Mouse (Mus musculus) NIH3T3 (cell line): ENCODE results near the gene Fat3.

ENCODE experiments used
- DNase-seq: peaks from one replicate; pipeline ENCODE4 v3.0.0-alpha.2; 2012; ENCODE audit warnings: low read depth

The Fat3 gene

DNA sequence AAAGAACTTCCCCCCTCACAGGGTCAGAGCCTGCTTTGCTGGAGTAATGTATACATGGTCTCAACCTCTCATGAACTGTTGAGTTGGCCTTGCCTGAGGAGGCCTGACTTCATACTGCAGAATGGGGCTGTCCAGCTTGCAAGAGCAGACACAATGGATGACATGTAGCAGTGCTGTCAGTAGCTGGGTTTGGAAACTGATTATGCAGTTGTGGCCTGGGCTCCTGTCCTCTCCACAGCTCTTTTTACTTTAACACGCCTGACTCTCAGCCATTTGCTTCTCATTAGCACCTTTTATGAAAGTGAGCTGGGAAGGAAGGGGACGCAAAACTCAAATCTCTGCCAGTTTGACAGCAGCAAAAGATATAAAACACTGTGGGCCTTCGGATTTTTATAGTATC, 356.4 kb downstream of the Fat3 start:
- no peak for DNase-seq

DNA sequence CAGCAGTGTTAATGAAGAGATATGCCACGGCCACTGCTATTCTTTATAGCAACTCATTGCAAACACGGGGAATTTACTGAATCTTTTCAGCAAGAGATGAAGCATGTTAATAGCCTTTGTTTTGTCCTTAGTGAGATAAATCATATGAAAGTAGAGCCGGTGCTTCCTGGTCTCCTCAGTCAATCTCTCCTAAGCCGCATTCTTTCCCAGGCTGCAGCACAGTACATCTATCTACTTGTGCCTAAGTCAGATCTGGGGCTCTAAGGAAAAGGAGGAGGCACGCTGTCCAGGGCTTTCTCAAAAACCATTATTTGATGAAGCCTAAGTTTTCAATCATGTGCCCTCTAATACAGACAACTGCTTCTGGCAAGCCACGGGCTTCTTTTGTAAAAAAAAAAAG, 361.8 kb downstream of the Fat3 start:
- DNase-seq = no peak

DNA sequence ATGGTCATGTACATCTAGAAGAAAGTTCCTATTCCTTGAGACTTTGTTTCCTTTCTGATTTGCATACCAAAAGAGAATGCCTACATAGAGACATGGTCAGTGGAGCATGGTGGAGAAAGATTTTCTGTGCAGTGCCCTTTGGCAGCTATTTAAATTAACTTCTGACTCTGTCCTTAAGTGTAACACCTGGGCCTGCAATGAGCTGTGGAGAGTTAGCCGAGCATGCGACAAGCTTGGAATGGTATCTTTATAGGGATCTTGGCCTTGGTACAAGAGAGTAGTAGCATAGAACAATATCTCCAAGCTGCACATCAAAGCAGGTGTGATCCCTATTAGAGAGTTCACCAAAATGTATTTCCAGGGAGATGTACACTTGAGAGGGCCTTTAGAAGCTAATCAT, 368.0 kb downstream of the Fat3 start:
- DNase-seq = no peak

DNA sequence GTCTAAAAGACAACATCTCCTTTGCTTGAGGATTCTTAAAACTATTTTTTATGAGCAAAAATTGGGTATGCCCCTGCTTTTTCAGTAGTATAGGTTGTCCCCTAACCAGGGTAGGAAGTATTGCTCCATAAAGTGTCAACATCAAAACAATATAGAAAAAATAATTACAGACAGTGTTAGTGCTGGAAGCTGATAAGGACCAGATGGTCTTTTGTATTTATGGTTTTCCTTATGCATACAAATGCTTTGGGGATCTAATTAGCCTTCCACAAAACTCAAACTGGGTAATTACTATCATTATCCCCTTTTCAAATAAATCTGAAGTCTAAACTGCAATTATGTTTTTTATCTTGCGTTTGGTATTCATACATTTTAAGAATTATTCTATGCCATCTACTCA, 368.5 kb downstream of the Fat3 start:
- no peak for DNase-seq

DNA sequence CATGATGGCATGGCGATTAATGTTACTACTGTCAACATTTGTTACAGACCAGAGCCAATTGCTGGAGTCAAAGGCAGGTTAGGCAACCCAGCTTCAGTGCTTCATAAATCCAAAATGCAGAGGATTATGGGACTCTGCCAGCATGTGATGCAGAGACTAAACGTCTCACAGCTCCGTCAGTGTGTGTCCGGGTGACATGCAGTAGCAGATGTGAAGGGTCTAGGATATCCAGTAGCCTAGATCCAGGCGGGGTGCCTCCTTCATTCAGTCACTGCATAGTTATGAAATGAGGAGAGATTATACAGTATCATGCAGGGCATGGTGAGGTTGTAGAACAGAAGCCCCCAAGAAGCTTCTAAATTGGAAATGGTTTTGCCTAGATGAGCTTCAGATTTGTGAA, 379.3 kb downstream of the Fat3 start:
- DNase-seq = no peak

DNA sequence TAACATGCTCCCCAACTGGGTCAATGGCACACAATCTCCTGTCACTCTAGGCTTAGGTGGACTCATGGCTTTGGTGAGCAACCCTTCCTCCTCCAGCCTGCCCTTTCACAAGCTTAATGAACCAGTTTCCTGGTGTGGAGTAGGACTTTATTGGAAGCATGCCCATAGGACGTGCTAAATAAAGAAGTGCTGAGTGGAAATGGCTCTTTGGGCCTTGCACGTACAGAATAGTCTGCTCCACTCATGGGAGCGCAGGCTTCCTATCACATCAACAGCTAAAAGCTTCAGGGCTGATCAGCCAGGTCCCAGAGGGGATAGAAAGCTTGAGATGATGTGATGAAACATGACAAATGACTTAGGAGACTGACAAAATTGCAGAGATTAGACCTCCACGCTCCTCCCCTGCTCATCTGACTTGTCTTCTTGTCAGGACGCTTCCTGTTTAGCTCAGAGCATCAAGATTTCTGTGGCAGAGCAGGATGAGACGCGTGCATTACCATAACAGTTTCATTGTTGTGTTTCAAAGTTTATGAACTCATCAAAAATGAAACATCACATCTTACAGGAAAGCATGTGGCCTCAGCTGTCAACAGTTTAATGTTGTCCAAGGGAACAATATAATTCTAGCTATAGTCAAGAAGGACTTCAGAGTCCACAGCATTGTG, 386.1 kb downstream of the Fat3 start:
- no peak for DNase-seq

DNA sequence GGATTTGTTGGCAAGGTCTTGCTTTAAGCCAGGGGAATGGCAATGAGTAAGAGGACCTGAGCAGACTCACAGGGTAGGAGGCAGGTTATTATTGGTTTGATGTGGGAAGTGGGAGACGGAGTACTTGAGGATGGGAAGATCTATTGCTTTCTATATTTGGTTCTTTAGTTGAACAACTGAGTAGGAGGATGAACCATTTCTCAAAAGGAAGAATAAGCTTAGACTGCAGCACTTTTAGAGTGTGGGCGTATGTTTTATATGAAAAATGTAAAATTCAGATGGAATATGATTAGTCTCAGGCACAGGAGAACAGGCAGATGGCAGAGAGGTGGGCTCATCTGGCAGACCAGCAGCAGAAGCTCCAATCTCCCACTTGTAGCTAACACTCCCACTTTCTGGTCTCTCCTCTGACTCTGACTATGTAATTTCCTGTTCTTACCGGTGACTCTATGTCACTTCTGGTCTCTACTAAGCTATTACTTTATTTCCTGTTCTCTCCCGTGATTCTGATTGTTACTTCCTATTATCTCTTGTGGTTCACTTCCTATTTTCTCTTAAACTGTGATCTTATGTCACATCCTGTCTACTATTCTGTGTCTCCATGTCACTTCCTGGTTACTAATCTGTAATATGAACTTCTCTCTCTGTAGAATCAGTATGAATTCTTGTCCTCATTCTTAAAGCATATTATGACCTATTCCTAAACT, 387.0 kb downstream of the Fat3 start:
- DNase-seq = no peak

DNA sequence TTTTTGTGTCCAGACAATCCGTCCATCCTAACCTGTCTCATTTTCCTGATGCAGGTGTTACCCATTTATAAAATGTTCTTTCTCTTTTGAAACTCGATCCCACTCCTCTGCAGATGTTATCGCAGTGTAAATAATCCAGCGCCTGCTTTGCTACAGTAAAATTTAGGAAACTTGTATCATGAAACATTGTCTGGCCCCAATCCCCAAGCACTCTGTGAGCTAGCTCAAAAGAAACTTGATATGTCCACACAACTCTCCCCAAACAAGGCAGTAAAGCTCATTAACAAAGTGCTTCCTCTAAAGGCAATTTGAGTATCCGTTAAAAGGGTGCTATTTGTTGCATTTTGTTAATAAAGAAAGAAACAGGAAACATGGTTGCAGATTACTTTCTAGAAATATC, 393.2 kb downstream of the Fat3 start:
- DNase-seq = no peak

DNA sequence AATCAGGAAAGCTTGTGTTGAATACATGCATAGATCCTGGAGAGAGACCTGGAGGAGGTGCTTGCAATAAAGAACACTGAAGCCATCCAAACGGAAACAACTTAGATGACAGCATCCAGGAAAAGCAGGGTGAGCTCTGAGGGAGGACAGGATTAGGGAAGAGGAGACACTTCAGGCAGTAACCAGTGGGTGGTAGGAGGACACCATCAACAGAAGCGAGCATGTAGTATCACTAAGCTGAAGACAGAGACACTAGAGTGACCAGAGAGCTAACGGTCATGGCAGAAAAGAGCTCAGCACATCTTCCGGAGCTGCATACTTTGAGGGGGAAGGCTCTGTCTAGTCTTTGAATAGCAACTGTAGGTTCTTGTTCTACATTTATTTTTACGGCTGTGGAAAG, 393.7 kb downstream of the Fat3 start:
- no peak for DNase-seq

DNA sequence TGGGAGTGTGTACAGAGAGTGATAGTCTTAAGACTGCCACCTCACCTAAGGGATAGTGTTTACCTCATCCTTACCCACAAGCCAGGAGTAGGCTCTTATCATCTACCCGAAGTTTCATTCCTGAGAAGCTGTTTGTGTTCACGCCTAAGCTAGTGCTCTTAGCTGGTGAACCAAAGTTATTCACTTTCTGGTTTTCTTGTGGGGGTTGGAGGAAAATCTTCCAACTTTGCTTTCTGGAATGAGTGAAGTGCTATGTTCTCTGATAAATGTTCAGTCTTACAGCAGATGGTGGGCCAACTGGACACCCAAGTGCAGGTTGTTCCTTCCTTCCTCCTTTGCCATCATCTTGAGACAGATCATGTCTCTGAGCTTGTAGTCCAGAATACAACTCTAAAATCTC, 402.5 kb downstream of the Fat3 start:
- no peak for DNase-seq

DNA sequence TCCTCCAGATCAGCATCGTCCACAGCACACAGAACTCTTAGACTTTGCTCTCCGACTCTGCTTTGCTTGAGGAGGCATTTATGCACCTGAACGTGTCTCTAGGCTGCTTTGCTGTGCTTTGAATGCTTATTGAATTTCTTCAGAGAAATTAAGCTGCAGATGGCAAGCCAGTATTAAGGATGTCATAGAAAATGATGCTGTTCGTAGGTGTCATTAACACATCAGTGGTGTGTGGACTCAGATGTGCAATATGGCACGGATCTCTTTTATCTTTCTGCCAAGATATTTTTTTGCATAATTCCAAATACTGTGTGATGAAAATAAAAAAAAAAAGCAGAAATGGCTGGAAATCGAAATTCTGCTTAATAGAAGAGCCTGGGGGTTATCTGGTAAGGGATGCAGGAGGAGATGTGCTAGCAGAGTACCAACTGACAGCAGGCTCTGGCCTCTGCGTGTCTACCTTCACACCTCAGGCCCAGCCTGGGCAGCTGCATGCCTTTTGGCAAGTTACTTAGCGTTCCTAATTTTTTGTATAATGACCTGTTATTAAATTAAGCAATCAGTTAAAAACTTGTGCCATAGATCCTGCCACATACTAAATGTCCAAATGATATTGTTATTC, 407.9 kb downstream of the Fat3 start:
- DNase-seq = no peak

DNA sequence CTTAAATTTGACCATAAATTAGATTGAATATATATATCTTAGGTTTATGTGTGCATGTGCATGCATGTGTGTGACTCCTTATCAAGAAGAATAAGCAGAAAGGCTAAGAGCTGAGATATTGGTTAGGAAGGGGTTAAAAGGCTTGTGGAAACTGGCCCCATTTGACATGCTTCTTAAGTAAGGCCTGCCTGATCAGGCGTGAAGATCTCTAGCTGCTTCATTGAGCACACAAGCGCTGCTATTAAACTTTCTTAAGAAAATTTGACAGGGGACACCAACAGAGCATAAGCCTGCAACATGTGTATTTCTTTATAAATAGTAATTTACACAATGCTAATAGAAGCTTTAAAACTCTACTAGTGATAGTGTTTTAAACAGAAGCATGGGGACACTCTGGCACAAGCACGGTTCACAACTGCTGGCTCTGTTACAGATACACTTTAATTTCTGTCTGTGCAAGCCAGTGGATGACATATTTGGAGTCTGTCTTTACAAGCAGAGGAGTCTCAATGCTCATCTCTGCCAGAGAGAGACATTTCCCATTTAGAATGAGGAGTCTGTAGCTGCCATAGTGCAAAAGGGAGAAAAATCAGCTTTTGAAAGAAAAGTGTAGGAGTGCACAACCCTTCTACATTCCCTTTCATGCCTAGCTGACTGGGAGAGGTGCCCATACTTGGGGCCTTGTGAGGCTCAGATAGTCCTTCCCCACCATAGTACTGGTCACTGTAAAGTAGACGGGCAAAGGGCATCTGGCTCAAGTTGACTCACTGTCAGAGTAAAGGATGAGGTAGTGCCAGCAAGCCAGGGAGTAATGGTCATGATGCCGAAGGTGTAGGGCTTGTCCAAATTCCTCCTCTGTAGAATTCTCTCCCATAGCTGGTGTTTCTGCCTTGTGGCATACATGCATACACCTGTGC, 408.8 kb downstream of the Fat3 start:
- DNase-seq = no peak

DNA sequence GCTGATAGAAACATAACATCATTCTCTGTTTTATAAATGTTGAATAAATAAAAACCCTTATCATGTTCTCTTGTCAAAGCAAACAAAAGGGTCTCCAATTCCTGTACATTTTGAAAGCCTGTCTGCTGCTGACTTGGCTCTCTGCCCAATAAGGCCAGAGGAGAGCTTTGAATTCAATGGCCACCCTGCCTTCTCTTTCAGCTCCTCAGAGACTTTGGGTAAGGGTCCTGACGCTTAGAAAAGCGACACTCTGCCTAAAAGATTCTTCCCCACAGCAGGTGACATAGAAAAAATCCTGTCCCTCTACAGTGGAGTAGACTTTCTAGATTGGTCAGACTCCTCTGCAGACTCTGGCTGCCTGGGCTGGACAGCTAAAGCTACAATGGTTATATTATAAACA, 421.8 kb downstream of the Fat3 start:
- DNase-seq = no peak

DNA sequence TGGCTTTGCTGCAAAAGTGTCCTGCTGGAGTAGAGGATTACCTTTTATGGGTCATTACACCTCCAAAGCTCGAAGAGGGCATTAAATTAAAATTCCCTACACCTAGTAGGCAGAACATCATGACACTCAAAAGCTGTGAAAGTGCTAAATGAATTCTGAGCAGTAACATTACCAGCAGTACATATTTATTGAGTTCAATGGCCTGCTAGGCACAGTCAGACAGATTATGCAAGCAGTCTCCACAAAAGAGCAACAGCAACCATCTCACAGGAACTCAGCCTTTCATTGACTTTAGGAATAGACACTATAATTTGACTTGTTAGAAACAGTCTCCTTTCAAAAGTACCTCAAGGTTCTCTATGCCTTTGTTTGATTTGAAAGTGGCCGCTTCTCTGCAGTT, 426.4 kb downstream of the Fat3 start:
- no peak for DNase-seq

DNA sequence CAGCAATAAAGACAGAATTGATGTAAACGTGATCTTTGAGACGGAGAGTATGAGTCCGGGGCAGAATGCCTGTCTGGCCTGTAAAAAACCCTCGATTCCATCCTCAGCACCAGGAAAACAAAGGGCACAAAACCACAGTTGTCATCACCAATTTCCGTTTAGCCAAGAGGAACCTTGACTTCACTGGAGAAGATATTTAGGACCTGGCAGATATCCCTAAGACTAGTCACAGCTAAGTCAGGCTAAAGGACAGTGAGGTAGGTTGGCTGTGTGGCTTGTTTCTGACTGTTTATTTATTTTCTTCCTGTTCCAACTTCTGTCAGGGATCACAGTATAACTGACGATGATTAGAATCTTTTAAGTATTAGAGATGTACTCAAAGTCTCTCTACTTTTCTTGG, 427.0 kb downstream of the Fat3 start:
- no peak for DNase-seq

DNA sequence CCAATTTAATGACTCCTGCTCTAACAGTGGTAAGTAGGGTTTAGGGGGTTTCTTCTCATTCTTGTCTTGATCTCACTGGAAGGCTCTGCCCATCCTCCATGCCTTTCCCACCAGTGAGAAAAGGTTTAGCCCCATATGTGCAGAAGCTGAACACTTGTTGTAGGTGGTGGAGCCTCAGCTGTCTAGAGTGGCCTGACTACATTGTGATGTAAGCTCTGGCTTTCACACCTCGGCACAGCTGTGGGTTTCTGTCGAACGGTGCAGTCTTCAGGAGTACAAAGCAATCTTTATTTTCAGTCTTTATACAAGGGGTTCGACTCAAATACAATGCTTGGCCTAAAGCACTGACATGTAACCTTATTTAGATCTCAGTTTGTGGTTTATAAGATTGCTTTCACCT, 437.6 kb downstream of the Fat3 start:
- DNase-seq = no peak

DNA sequence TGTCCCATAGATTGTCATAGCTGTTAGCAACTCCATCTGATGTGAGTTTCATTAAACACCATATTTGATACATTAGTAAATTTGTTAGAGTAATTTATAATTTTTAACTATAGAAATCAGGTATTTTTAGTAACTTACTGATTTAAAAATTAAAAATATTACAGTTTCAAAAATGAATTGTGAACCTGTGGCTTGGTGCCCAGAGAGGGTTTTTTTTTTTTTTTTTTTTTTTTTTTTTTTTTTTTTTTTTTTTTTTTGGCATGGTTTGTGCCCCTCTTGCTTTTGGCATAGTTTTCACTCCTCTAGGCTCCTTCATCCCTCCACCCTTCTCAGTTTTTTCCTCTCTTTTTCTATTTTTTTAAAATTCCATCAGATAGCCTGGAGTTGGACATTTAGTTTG, 438.6 kb downstream of the Fat3 start:
- no peak for DNase-seq

DNA sequence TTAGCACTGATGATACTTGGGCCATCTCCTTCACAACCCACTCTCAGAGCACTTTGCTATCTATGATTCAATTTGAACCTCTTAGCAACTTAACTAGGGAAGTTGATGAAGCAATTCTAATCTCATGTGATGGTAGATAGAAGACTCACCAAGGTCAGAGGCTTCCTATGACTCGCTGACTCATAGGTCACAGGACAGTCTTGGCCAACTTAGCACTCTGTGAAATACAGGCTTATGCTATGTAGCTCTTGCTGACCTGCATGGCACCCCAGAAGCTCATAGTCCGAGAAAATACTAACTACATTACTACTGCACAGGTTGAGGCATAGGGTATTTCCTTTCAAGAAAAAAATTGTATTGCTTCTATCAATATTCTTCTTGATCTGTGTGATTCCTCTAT, 454.4 kb downstream of the Fat3 start:
- no peak for DNase-seq

DNA sequence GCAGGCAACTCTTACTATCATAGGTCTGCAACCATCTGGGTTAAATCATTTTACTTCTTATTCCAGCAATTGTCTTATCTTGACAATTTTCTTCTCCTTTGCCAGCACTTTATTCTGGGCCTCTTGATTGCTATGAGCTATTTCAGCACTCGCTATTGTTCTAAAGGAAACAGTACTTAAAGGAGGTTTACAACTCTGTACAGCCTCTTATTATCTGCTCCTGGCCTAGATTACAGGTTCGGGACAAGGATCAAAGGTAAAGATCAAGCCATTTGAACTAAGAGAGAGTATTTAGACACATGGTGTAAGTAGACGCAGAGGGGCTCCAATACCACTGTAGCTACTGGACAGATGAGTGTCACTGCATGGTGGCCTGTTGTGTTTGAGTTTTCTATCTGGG, 463.7 kb downstream of the Fat3 start:
- no peak for DNase-seq

DNA sequence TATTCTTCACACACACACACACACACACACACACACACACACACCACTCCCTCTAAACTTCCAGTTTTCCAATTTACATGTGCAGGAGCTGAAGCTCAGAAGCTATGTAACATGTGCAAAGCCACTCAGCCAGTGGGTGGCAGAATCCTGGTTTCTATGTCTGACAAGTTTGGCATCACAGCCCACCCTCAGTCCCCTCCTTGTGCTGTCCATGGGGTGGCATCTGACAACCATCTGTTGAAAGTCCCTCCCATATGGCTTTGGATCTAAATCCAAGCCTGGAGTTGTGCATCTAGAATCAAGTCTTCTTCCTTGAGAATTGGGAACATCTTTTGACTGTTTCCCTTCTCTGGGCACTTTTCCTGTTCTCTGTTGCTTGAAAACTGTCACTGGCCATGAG, 464.7 kb downstream of the Fat3 start:
- DNase-seq = no peak

DNA sequence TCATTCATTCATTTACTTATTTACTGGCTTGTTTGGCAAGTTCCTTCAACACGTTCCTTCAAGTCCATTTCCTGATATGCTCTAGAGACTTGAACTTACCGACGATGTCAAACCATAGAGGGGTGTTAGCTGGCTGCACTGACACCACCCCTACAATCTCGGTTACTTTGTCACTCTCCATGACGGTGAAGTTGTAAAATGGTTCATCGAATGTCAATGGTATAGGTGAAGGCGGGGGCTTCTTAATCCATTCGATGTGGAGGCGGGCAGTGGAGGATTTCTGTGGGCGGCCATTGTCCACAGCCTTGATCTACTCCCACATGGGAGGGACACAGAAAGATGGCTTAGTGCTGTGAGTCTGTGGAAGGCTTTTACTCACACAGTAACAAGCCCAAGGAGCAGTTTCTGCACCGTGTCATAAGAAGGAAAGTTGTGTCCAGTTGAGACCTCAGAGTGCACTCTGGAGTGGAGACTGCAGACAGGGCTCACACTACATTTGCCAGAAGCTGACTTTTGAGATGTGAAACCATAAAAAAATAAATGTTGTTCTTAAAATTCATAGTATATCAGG, 471.3 kb downstream of the Fat3 start:
- no peak for DNase-seq

DNA sequence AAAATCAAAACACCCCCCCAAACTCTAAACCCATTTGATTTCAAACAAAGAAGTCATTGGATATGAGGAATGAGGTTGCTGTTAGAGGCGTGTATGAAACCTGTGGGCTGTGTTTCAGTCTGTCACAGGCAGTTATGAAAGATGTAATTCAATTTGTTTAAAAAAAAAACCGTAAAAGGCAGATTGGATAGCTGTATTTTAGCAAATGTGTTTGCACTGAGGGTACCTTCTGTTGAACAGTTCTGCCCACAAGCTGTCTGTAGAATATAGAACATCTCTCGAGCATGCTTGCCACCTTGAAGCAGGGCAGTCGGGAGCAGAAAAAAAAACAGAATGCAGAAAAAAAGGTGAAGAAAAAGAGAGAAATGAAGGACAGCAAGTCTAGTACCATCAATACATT, 472.0 kb downstream of the Fat3 start:
- no peak for DNase-seq
